Mouse (Mus musculus): ENCODE data around the gene Mpp2.

DNA sequence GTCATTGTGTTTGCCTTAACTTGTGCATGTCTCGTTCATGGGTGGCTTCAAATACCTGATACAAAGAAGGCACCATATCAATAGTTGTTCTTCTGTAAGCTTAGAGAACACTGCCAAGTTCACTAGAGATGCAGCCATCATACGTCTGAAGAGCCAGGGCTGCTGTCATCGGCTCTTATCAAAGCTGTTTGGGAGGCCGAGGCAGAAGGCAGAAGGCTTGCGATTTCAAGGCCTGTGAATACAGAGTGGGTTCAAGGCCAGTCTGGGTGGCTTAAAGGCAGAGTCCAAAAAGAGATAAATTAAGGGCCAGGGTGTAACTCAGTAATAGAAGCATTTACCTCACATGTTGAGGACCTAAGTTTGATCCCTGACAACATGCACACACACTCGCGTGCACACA is 52.0 kb downstream of the Mpp2 start:
- TF ChIP-seq CTCF (conservative IDR thresholded peaks at IDR 0.05; ENCODE audit: insufficient read depth, insufficient read length, low read depth, low read length) (no peak), POLR2A (IDR thresholded peaks at IDR 0.05; ENCODE audit: low read depth, low read length) (no peak)
